Mouse (Mus musculus): ENCODE data around the gene Gm17482.

Gm17482 gene

DNA sequence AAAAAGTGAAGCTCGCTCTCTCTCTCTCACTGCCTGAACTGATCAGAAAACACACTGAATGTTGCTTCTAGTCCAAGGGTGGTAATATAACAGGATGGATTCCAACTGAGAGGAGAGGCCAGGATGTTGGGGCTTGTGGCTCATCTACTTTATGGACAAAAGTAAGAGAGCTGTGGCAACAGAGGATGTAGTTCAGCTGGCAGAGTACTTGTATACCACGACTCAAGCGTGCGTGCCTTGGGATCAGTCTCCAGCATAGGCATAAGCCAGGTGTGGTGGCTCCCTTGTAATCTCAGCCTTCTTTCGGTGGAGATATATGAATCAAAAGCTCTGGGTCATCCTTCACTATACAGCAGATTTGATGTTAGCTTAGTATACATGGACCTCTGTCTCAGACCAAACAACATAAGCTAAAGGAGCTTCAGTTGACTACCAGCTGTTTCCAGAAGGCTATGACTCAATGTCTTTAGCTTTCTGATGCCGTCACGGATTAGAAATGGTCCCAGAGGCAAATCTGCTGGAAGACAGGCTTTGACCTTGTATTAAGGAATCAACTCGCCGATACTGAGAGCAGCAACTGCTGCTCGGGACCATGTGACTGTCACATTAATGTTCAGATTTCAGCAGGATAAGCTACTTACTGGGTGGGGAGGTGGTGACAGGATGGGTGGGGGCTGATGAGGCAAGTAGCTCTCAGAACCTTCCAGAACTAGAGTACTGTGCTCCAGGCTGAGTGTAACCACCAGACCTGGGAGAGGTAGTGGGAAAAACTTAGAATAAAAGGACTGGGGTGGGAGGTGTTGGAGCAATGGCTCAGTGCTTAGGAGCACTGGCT lies 41.6 kb downstream of the Gm17482 start:
- DNase-seq (ENCODE audit: low read depth, low spot score), result no peak
- Histone ChIP-seq H3K36me3 (ENCODE audit: control insufficient read depth, insufficient read depth, low read length, poor library complexity, severe bottlenecking) (no peaks in the 10 kb centered on the region), H3K27me3 (ENCODE audit: control insufficient read depth, insufficient read depth, low read length, poor library complexity, severe bottlenecking) (no peaks in the 10 kb centered on the region)

DNA sequence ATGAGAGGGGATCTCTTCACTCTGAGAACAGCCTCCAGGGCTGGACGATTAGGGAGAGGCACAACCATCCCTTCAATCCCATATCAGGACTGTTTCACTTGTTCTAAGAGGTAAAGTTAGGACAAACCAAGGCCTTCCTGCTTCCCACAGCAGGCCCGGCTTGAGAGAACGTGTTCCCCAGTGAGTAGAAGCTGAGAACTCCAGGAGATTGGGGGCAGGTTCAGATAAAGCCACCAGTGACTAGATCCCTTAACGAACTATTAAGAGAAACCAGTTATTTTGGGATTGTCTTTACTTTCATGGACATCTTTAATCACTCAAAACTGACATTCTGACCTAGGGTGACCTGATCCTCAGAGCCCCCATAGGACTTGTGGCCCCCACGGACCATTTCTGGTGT lies 42.4 kb downstream of the Gm17482 start:
- H3K27me3 ChIP-seq (ENCODE audit: control insufficient read depth, insufficient read depth, low read length, poor library complexity, severe bottlenecking), result no peaks in the 10 kb centered on the region
- H3K36me3 ChIP-seq (ENCODE audit: control insufficient read depth, insufficient read depth, low read length, poor library complexity, severe bottlenecking), result no peaks in the 10 kb centered on the region
- DNase-seq (ENCODE audit: low read depth, low spot score), result no peak

DNA sequence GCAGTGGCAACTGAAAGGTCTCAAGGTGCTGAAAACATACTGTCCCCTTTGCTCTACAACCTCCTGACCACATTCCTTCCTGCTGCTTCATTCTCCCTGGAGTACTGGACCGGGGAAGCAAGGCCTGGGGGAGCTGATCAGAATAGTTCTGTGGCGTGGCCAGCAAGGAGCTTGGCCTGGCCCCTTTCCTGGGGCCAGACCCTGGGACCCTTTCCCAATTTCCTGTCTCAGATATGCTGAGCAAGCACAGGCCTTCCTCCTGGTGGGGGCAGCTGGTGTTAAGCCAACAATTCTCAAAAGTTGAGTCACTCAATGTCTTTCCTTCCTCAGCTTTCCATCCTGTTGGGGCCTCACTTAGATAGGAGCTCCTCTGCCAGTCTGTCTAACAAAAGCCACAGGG lies 42.9 kb downstream of the Gm17482 start:
- Histone ChIP-seq H3K36me3 (ENCODE audit: control insufficient read depth, insufficient read depth, low read length, poor library complexity, severe bottlenecking) (no peaks in the 10 kb centered on the region), H3K27me3 (ENCODE audit: control insufficient read depth, insufficient read depth, low read length, poor library complexity, severe bottlenecking) (no peaks in the 10 kb centered on the region)
- no peak for DNase-seq (ENCODE audit: low read depth, low spot score)

DNA sequence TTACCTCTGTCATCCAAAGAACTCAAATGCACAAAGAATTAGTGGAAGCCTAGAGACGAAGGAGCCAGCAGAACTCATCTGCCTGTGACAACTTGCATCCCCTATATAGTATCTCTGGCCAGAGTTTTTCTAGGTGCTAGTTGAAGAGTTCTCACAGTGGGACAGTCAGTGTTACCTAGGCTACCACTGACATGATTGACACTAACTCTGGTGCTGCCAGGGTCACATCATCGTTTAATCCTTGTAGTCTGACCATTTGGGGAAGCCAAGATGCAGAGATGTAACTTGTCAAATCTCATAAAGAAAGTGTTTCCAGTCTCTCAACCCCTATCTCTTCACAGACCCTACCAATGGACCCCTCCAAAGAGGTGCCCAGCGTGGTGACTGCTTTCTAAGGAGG lies 44.2 kb downstream of the Gm17482 start:
- DNase-seq (ENCODE audit: low read depth, low spot score), result no peak
- no peaks in the 10 kb centered on the region for H3K27me3 ChIP-seq (ENCODE audit: control insufficient read depth, insufficient read depth, low read length, poor library complexity, severe bottlenecking)
- no peaks in the 10 kb centered on the region for H3K36me3 ChIP-seq (ENCODE audit: control insufficient read depth, insufficient read depth, low read length, poor library complexity, severe bottlenecking)

DNA sequence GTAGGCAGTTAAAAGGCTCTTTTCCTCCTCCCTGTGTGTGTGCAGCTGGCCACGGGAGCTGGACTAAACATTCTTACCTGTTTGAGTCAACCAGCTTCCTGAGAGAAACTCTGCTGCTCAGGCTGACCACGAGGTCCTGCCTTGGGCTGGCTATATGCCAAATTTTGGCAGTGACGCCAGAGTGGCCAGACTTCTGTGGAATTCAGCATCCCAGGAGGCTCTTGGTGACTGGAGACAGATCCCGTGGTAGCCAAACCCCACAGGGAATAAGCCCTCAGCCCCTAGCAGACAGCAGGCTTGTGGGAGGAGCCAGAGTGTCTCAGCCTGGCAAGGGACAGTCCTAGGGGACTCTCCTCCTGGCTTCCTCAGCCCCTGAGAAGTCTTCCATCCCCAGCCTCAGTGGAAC lies 44.7 kb downstream of the Gm17482 start:
- H3K27me3 ChIP-seq (ENCODE audit: control insufficient read depth, insufficient read depth, low read length, poor library complexity, severe bottlenecking), result no peaks in the 10 kb centered on the region
- no peak for DNase-seq (ENCODE audit: low read depth, low spot score)
- H3K36me3 ChIP-seq (ENCODE audit: control insufficient read depth, insufficient read depth, low read length, poor library complexity, severe bottlenecking), result no peaks in the 10 kb centered on the region

DNA sequence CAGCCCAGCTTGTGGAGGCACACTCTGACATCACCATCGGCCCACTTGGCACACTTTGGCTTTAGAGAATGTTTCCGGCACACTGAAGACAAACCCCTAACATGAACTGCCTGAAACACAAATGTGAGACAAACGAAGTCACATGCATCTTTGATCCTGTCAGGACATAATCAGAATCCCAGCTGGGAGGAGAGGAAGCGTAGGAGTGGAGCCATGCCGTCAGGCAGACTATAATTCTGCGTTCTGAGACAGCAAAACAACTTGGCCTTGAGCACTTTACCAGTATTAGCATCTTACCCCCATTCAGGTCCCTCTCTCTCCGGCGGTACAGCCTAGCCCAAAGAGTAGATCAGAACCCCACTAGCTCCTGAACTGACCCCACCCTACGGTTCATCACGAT lies 46.2 kb downstream of the Gm17482 start:
- Histone ChIP-seq H3K27me3 (ENCODE audit: control insufficient read depth, insufficient read depth, low read length, poor library complexity, severe bottlenecking) (no peaks in the 10 kb centered on the region), H3K36me3 (ENCODE audit: control insufficient read depth, insufficient read depth, low read length, poor library complexity, severe bottlenecking) (no peaks in the 10 kb centered on the region)
- no peak for DNase-seq (ENCODE audit: low read depth, low spot score)

DNA sequence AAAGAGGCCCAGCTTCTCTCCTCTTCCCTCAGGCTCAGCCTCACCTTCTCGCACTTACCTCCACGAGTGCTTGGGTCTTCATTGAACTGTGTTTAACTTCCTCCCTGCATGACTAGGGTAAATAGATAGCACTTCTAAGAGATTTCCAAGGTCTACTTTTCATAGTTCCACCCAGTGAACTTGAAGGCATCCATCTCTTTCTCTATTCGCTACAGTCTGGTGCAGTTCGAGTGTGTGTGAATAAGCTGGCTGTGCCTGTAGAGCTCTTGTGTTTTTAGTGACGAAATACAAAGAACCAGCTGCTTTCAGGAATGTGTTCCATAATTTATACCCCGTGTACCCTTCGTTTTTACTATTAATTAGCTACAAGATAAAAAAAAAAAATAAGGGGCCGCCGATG lies 47.6 kb downstream of the Gm17482 start:
- no peak for DNase-seq (ENCODE audit: low read depth, low spot score)
- H3K27me3 ChIP-seq (ENCODE audit: control insufficient read depth, insufficient read depth, low read length, poor library complexity, severe bottlenecking), result no peaks in the 10 kb centered on the region
- H3K36me3 ChIP-seq (ENCODE audit: control insufficient read depth, insufficient read depth, low read length, poor library complexity, severe bottlenecking), result no peaks in the 10 kb centered on the region

DNA sequence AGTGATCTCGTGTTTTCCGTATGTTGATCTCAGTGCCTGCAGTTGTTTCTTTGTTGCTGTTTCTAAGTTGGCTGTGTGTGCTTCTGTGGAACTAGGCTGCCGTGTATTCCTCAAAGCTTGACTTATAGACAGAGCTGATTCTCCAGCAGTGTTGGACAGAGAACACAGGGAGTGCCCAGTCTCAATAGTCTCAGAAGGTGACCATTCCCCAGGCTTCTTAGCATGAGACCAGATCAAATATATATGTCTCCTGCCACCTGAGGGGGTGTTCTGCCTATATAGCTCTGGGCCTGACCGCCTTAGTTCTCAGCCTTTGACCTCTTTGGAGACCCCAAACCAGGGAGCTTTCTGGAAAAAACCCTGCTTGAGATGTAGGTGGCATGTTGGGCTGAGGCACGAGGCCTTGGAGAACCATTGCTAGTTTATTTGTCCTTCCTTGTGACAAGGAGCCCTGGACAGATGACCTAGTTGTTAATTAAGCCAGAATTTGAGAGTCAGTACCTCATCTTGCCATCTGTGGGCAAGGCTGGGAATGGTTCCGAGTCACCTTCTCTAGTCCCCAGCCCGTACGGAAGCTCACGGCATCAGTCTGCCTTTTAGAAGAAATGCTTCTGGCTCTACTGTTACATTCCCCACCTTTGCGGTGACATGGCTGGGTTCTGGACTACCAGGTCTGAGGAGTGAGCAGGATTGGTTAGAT lies 48.1 kb downstream of the Gm17482 start:
- Histone ChIP-seq H3K36me3 (ENCODE audit: control insufficient read depth, insufficient read depth, low read length, poor library complexity, severe bottlenecking) (no peaks in the 10 kb centered on the region), H3K27me3 (ENCODE audit: control insufficient read depth, insufficient read depth, low read length, poor library complexity, severe bottlenecking) (no peaks in the 10 kb centered on the region)
- DNase-seq (ENCODE audit: low read depth, low spot score), result no peak

DNA sequence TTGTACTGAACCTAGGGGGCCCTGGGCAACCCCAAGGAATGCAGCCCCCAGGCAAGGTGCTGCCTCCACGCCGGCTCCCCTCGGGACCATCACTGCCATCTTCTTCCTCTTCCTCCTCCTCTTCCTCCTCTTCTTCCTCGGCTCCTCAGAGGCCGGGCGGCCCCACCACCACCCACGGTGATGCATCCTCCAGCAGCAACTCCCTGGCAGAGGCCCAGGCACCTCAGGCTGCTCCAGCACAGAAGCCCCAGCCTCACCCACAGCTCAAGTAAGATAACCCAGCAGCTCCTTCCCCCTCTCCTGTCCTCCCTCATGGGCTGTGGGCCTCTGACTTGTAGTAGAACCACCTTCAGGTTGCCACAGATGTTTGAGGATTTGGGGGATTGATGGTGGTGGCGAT lies 50.9 kb downstream of the Gm17482 start:
- Histone ChIP-seq H3K27me3 (ENCODE audit: control insufficient read depth, insufficient read depth, low read length, poor library complexity, severe bottlenecking) (no peaks in the 10 kb centered on the region), H3K36me3 (ENCODE audit: control insufficient read depth, insufficient read depth, low read length, poor library complexity, severe bottlenecking) (no peaks in the 10 kb centered on the region)
- DNase-seq (ENCODE audit: low read depth, low spot score), result no peak

DNA sequence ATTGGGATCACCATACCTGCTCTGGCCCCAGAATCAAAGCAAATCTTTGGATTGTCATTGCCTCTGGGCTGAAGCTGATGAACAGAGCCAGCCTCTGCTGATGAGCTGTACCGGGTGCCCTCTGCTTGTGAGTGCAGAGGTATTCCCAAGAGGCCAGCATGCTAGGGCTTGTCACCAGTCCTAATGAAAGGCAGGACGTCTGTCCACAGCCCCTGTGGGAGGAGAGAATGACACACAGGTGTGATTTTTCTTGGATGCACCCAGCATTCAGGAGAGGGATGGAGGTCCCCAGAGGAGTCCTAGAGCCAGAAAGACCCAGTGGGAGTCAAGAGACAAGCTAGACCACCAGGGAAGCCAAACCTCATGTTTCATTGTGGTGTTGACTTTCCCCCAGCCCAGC lies 52.5 kb downstream of the Gm17482 start:
- Histone ChIP-seq H3K36me3 (ENCODE audit: control insufficient read depth, insufficient read depth, low read length, poor library complexity, severe bottlenecking) (no peaks in the 10 kb centered on the region), H3K27me3 (ENCODE audit: control insufficient read depth, insufficient read depth, low read length, poor library complexity, severe bottlenecking) (no peaks in the 10 kb centered on the region)
- DNase-seq (ENCODE audit: low read depth, low spot score), result no peak

DNA sequence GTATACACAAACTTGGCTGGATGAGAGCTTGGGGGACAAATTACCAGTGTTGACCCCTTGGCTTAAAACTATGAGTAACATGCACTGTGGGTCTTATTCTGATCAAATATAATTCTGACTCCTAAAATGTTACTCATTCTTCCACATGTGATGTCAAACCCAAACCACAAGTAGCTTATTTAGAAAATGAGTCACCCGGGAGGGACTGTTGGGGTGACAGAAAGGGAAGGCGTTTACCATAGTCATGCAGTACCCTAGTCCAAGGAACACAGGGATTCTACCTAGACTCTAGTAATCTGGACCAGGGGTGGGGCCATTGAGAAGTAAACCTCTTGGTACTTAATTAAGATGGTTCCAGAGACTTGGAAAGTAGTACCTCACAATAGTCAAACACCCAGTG lies 57.0 kb downstream of the Gm17482 start:
- no peaks in the 10 kb centered on the region for H3K27me3 ChIP-seq (ENCODE audit: control insufficient read depth, insufficient read depth, low read length, poor library complexity, severe bottlenecking)
- DNase-seq (ENCODE audit: low read depth, low spot score), result no peak
- no peaks in the 10 kb centered on the region for H3K36me3 ChIP-seq (ENCODE audit: control insufficient read depth, insufficient read depth, low read length, poor library complexity, severe bottlenecking)

DNA sequence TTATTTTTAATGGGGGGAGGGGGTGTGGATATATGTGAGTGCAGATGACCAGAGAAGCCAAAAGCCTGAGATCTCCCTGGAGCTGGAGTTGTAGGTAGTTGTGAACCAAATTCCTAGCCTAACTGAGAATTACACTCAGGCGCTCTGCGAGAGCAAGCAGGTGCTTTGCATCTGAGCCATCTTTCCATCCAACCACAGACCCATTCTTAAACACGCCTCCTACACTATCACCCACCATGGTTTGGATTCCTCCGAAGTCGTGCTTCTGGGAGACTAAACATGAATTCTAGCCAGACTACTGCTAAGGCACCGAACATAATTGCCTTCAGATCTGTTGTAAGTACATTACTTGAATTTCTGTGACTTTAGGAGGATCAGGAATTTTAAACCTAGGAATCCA lies 59.3 kb downstream of the Gm17482 start:
- H3K36me3 ChIP-seq (ENCODE audit: control insufficient read depth, insufficient read depth, low read length, poor library complexity, severe bottlenecking), result no peaks in the 10 kb centered on the region
- no peaks in the 10 kb centered on the region for H3K27me3 ChIP-seq (ENCODE audit: control insufficient read depth, insufficient read depth, low read length, poor library complexity, severe bottlenecking)
- DNase-seq (ENCODE audit: low read depth, low spot score), result no peak

DNA sequence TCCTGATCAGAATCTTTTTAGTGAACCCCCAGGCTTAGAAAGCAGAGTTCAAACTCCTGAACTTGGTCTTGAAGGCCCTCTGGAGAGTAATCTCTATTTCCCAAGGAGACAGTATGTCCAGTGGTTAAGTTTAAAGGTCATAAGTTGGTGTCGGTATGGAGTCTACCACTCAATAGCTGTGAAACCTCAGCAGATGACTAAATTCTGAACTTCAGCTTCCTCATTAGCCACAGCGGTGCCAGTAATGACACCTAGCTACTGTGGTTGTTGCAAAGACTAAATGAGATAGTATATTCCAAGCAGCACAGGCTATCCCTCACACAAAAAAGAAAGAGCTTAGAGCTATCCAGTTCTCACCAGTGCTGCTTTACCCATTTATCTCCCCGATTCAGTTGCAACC lies 61.1 kb downstream of the Gm17482 start:
- H3K36me3 ChIP-seq (ENCODE audit: control insufficient read depth, insufficient read depth, low read length, poor library complexity, severe bottlenecking), result no peaks in the 10 kb centered on the region
- H3K27me3 ChIP-seq (ENCODE audit: control insufficient read depth, insufficient read depth, low read length, poor library complexity, severe bottlenecking), result no peaks in the 10 kb centered on the region
- DNase-seq (ENCODE audit: low read depth, low spot score), result no peak

DNA sequence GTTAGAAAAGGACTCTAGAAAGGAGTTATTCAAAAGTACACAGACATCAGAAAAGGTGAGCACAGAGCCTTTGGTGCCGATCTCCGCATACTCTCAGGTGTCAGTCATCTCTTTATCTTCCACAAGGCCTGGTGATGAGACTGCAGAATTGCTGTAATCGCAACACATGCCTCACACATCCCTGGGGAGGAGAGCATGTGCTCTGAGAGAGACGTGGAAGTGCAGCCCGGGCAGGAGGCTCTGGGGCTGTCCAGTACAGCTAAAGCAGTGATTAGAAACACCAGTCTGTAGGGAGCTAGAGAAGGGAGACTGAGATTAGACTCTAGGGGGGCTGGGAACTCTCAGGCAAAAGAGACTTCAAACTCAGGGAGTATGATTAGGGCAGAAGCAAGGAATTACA lies 63.4 kb downstream of the Gm17482 start:
- H3K27me3 ChIP-seq (ENCODE audit: control insufficient read depth, insufficient read depth, low read length, poor library complexity, severe bottlenecking), result no peaks in the 10 kb centered on the region
- DNase-seq (ENCODE audit: low read depth, low spot score), result no peak
- H3K36me3 ChIP-seq (ENCODE audit: control insufficient read depth, insufficient read depth, low read length, poor library complexity, severe bottlenecking), result no peaks in the 10 kb centered on the region

DNA sequence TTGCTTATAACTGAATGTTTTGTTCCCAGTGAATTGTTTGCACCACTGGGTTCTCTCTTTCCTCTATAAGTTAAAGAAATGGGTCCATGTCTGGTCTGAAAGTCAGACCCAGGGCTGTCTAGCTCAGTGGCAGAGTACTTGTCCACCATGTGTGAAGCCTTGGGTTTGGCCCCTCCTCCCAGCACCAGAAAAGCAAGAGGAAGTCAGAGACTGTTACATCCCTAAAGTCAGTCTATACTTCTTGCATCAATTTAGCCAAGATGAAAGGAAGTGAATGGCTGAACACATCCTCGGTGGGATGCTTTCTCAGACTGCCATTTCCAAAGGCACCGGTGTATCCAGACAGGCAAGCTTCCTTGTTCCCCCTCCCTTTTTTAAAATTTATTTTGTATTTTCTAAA lies 63.9 kb downstream of the Gm17482 start:
- H3K36me3 ChIP-seq (ENCODE audit: control insufficient read depth, insufficient read depth, low read length, poor library complexity, severe bottlenecking), result no peaks in the 10 kb centered on the region
- DNase-seq (ENCODE audit: low read depth, low spot score), result no peak
- no peaks in the 10 kb centered on the region for H3K27me3 ChIP-seq (ENCODE audit: control insufficient read depth, insufficient read depth, low read length, poor library complexity, severe bottlenecking)

All from splenic B cell, adult 2 months (primary cell).